Mouse (Mus musculus) testis, adult 2 months (tissue): ENCODE results near the gene Scd3.

Source experiments
- CTCF ChIP-seq: fragments of 200-500 bp; IDR thresholded peaks from 2 replicates; pipeline ENCODE4 v1.5.1; 2012; ENCODE audit warnings: low read depth, mild to moderate bottlenecking, inconsistent platforms, low read length, moderate library complexity; ENCODE audit not compliant: control insufficient read depth, insufficient read depth, insufficient replicate concordance
- POLR2A ChIP-seq: fragments of 200-500 bp; IDR thresholded peaks from 2 replicates; pipeline ENCODE4 v1.6.1; 2012; ENCODE audit warnings: low read depth, mild to moderate bottlenecking, inconsistent platforms, low read length, moderate library complexity; ENCODE audit not compliant: control insufficient read depth

DNA sequence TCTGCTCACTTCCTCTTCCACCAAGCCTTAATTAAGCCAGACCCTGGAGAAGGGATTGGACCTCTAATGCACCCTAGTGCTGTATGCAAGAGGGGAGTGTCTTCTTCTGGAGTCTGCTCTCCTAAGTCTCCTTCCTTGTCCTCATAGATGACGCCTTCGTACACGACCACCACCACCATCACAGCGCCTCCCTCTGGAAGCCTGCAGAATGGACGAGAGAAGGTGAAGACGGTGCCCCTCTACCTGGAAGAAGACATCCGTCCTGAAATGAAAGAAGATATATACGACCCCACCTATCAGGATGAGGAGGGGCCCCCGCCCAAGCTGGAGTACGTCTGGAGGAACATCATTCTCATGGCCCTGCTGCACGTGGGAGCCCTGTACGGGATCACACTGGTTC is 12.2 kb downstream of the Scd3 start:
- TF ChIP-seq POLR2A (no peak), CTCF (peak; percentile 34; the same call in 1 of the 2 replicates)
